In genomic region chr6:111559459-111559858, GRCm38 (mm10) we compare ENCODE assay signal across 13 mouse cellular contexts.
DNase-seq lines count a peak whose midpoint lies in the region; ATAC-seq and TF ChIP-seq lines count a peak whose summit lies in the region.
"Had no signal": no experiment of that assay in that cellular context is flagged by ENCODE, and none has a peak within 500 bp of the region (broad histone marks: within the 10 kb centered on the region; RNA-seq: fewer than 3 reads in every experiment).

No protein-coding gene starts in this region.

- peak; percentile 21; the same call in 1 of the 2 replicates for TF ChIP-seq CTCF in intestine, postnatal 0 days (IDR thresholded peaks at IDR 0.05; ENCODE audit: low read depth)
- TF ChIP-seq CTCF in liver, postnatal 0 days (IDR thresholded peaks at IDR 0.05; ENCODE audit: low read depth): peak; percentile 25; the same call in 1 of the 2 replicates
- peak; percentile 24; the same call in 1 of the 2 replicates for TF ChIP-seq CTCF in brain, embryonic 14.5 days (IDR thresholded peaks at IDR 0.05; ENCODE audit: borderline replicate concordance, extremely low read depth, insufficient read depth, insufficient read length)

- TF ChIP-seq POLR2A in brain, embryonic 14.5 days (IDR thresholded peaks at IDR 0.05; ENCODE audit: borderline replicate concordance, extremely low read depth, insufficient read depth, insufficient read length, poor library complexity, severe bottlenecking): no peak

- H3K27me3 ChIP-seq in intestine, postnatal 0 days (replicated peaks; ENCODE audit: control insufficient read depth, insufficient read depth, low read length): no peaks in the 10 kb centered on the region
- H3K27me3 ChIP-seq in intestine, embryonic 15.5 days (replicated peaks): no peaks in the 10 kb centered on the region
- no peaks in the 10 kb centered on the region for H3K27me3 ChIP-seq in liver, postnatal 0 days (ENCODE audit: insufficient read depth, low read length)
- H3K27me3 ChIP-seq: forebrain, embryonic 13.5 days had no signal

- no peak overlapping the region for H3K9ac ChIP-seq in intestine, postnatal 0 days (ENCODE audit: low read depth, low read length)
- no peak overlapping the region for H3K9ac ChIP-seq in intestine, embryonic 15.5 days
- H3K9ac ChIP-seq in liver, postnatal 0 days (replicated peaks): no peak overlapping the region
- H3K9ac ChIP-seq in ES-E14 (ENCODE audit: insufficient read depth, low read depth, low read length, poor library complexity, severe bottlenecking): no peak overlapping the region
- H3K9ac ChIP-seq: forebrain, embryonic 13.5 days had no signal

- H3K36me3 ChIP-seq in intestine, postnatal 0 days (ENCODE audit: control insufficient read depth, insufficient read depth): no peaks in the 10 kb centered on the region
- no peaks in the 10 kb centered on the region for H3K36me3 ChIP-seq in intestine, embryonic 15.5 days
- H3K36me3 ChIP-seq in liver, postnatal 0 days (replicated peaks; ENCODE audit: insufficient read depth, low read length): no peaks in the 10 kb centered on the region
- H3K36me3 ChIP-seq in ES-E14 (ENCODE audit: control insufficient read depth, insufficient read depth, low read length, poor library complexity, severe bottlenecking): no peaks in the 10 kb centered on the region

- no peak for TF ChIP-seq EP300 in liver, postnatal 0 days (IDR thresholded peaks at IDR 0.05; ENCODE audit: low read depth)

- no peak for DNase-seq in liver, postnatal 0 days
- no peak for DNase-seq in liver
- DNase-seq in ES-E14 (ENCODE audit: low read depth, low spot score): peak; percentile 24
- no peak for DNase-seq in brain, embryonic 14.5 days (ENCODE audit: low read depth)
- DNase-seq: cerebellum, adult 9-11 months; kidney, postnatal 10 days; midbrain, embryonic 14.5 days; right cerebral cortex, postnatal 4 days had no signal

- no peak overlapping the region for H3K4me2 ChIP-seq in intestine, postnatal 0 days (replicated peaks; ENCODE audit: low read depth)
- no peak overlapping the region for H3K4me2 ChIP-seq in intestine, embryonic 15.5 days (replicated peaks)
- no peak overlapping the region for H3K4me2 ChIP-seq in liver, postnatal 0 days (ENCODE audit: low read depth, low read length)
- H3K4me2 ChIP-seq: forebrain, embryonic 13.5 days had no signal

- no peaks in the 10 kb centered on the region for H3K9me3 ChIP-seq in intestine, postnatal 0 days (ENCODE audit: control insufficient read depth)
- H3K9me3 ChIP-seq in intestine, embryonic 15.5 days: no peaks in the 10 kb centered on the region
- H3K9me3 ChIP-seq in liver, postnatal 0 days (ENCODE audit: low read length): no peaks in the 10 kb centered on the region
- no peaks in the 10 kb centered on the region for H3K9me3 ChIP-seq in ES-E14 (ENCODE audit: control insufficient read depth, insufficient read depth, low read depth, low read length)
- H3K9me3 ChIP-seq: forebrain, embryonic 13.5 days had no signal

- WGBS in intestine, postnatal 0 days: 65% methylated on average over 3 of the region's 3 CpGs
- WGBS in intestine, embryonic 15.5 days: 66% methylated on average over 3 of the region's 3 CpGs
- WGBS in liver, postnatal 0 days (ENCODE audit: insufficient replicate concordance): 53% methylated on average over 3 of the region's 3 CpGs

- no peaks in the 10 kb centered on the region for H3K4me1 ChIP-seq in intestine, postnatal 0 days (replicated peaks; ENCODE audit: control insufficient read depth, insufficient read depth, low read length)
- no peaks in the 10 kb centered on the region for H3K4me1 ChIP-seq in intestine, embryonic 15.5 days (replicated peaks)
- H3K4me1 ChIP-seq in liver, postnatal 0 days (ENCODE audit: insufficient read depth): no peaks in the 10 kb centered on the region
- H3K4me1 ChIP-seq in ES-E14 (ENCODE audit: control insufficient read depth in 2 of 2, insufficient read depth in 2 of 2, low read length in 2 of 2, poor library complexity in 1 of 2): no peaks in the 10 kb centered on the region
- H3K4me1 ChIP-seq: forebrain, embryonic 13.5 days had no signal

- ATAC-seq in intestine, postnatal 0 days: no peak
- ATAC-seq in intestine, embryonic 15.5 days: no peak
- no peak for ATAC-seq in liver, postnatal 0 days
- no peak for ATAC-seq in activated CD4-positive, CD25-positive, alpha-beta regulatory T cell, adult 4 months
- ATAC-seq: forebrain, embryonic 13.5 days; inflammation-experienced regulatory T-cells, adult 6 months had no signal

- H3K27ac ChIP-seq in intestine, postnatal 0 days (ENCODE audit: low read depth, low read length): no peak overlapping the region
- H3K27ac ChIP-seq in intestine, embryonic 15.5 days: no peak overlapping the region
- H3K27ac ChIP-seq in liver, postnatal 0 days (ENCODE audit: low read depth): no peak overlapping the region
- no peak overlapping the region for H3K27ac ChIP-seq in ES-E14 (ENCODE audit: insufficient read depth, low read depth, low read length, poor library complexity, severe bottlenecking)
- H3K27ac ChIP-seq: forebrain, embryonic 13.5 days had no signal

- H3K4me3 ChIP-seq in intestine, postnatal 0 days (ENCODE audit: low read depth, low read length): no peak overlapping the region
- no peak overlapping the region for H3K4me3 ChIP-seq in intestine, embryonic 15.5 days (replicated peaks)
- no peak overlapping the region for H3K4me3 ChIP-seq in liver, postnatal 0 days (ENCODE audit: low read depth, low read length)
- no peak overlapping the region for H3K4me3 ChIP-seq in ES-E14 (ENCODE audit: insufficient read depth in 1 of 2, low read depth in 1 of 2, low read length in 2 of 2, poor library complexity in 1 of 2, severe bottlenecking in 1 of 2)
- H3K4me3 ChIP-seq: forebrain, embryonic 13.5 days had no signal

- in situ Hi-C loops in ES-E14 (cut with MboI; ENCODE audit: low sequenced_read_pairs in 2 of 2, unreplicated experiment in 2 of 2): no loop called here

TF ChIP-seq in ES-E14, 5 proteins besides CTCF, POLR2A, EP300 and RAD21:
- TF ChIP-seq CHD2 (IDR thresholded peaks at IDR 0.05; ENCODE audit: low read depth, low read length) (no peak), ZC3H11A (IDR thresholded peaks at IDR 0.05; ENCODE audit: borderline replicate concordance, low read depth, low read length) (peak; percentile 74; the same call in 1 of the 2 replicates)
